Mouse (Mus musculus) Patski (cell line): Measurements from ENCODE around the gene Ptprn2. TPM values are rescaled to one million over a fixed set of nuclear protein-coding genes. Genes with fewer than 3 reads are reported as not detected.

ENCODE experiments used
- ATAC-seq: fragments of 100-300 bp; one replicate; pipeline ENCODE4 v1.8.0; 2021
- CTCF ChIA-PET: fragments of 350-600 bp; sonication (Branson Sonifier 250); formaldehyde crosslinking; loops from one replicate; lab custom pipeline; 2022; ENCODE audit warnings: inconsistent platforms; lab: Charles Lee
- POLR2A ChIA-PET: fragments of 350-600 bp; sonication (Branson Sonifier 250); formaldehyde crosslinking; loops from one replicate; lab custom pipeline; 2022; ENCODE audit warnings: antibody characterized with exemption, inconsistent platforms; lab: Charles Lee
- DNase-seq: peaks from one replicate; pipeline ENCODE4 v3.0.0-alpha.2; 2011; ENCODE audit warnings: low read depth, low spot score
- H3K27me3 ChIP-seq: fragments of 371-371 bp; one replicate; pipeline ENCODE4 v1.5.1; 2021
- CTCF ChIP-seq: fragments of 100-300 bp; IDR thresholded peaks from one replicate; pipeline ENCODE4 v1.5.1; 2021
- in situ Hi-C: fragments of 300-500 bp; cut with MboI; formaldehyde crosslinking; loops from 3 replicates; pipeline ENCODE4 v1.11.1; 2018; ENCODE audit warnings: low pct_unique_long_range_greater_than_20kb, mixed read lengths
- polyA plus RNA-seq: library from polyadenylated mRNA; unstranded; gene quantifications from one replicate; pipeline ENCODE4 v1.2.3, GENCODE M21; 2021

Ptprn2 gene
- polyA plus RNA-seq, 1 experiment from 2014 or later, result not detected

DNA sequence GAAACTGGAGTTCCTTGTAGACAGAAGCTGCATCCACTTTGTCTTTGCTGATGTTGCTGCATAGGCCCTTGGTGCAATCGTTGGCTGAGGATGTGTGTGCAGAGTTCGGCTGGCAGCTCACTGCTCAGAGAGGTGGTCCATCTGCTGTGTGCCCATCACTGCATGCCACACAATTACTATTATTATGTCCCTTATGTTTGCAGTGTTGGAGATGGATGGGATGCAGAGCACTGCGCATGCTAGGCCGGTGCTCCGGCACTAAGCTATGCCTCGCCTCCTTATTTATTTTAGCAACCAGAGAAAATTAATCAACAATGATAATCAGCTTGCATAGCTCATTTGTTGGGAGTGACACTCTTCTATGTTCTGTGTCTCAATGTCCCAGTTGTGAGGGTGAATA is 225.6 kb downstream of the Ptprn2 start:
- POLR2A ChIA-PET, result no interaction called here
- in situ Hi-C loops, result no loop called here
- CTCF ChIA-PET, result no interaction called here
- no peak for DNase-seq
- no peaks in the 10 kb centered on the region for H3K27me3 ChIP-seq
- no peak for ATAC-seq
- TF ChIP-seq CTCF, result no peak

DNA sequence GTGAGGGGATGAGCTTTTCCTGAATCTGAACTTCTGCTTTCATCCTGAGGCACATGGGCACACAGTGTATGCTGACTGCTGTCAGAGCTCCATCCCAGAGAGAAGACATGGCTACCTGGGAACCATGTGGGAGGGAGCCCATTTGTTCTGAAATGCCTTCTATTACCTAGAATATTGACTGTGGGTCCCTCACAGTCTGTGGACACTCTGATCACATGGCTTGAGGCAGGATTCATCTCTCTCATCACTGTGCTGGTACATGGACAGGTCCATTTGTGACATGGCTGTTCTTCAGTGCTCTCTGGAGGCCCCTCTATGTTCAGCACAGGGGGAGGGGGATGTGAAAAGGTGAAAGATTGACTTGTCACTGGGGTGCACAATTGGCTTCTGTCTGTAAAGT is 227.6 kb downstream of the Ptprn2 start:
- TF ChIP-seq CTCF, result no peak
- ATAC-seq (no peak), DNase-seq (no peak)
- POLR2A ChIA-PET, result no interaction called here
- CTCF ChIA-PET, result no interaction called here
- in situ Hi-C loops, result no loop called here
- H3K27me3 ChIP-seq, result no peaks in the 10 kb centered on the region

DNA sequence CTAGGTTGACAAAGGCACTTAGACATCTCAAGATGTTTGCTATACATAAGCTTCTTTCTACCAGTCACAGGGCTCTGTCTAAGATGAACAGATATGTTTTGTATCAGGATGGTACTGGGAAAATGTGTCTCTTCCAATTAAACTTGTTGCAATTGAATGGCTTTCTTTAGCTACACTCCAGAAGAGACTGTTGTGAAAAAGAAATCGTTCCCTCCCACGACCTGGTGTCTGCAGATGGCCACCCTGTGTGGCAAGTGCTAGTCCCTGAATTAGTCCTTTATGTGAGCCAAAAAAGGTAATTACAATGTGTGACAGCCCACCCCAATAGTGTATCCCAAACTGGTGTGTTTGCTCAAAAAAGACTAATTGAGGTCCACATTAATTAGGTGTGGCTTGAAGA is 235.5 kb downstream of the Ptprn2 start:
- in situ Hi-C loops, result no loop called here
- ChIA-PET POLR2A (no interaction called here), CTCF (no interaction called here)
- no peak for DNase-seq
- H3K27me3 ChIP-seq, result no peaks in the 10 kb centered on the region
- ATAC-seq, result no peak
- no peak for TF ChIP-seq CTCF

DNA sequence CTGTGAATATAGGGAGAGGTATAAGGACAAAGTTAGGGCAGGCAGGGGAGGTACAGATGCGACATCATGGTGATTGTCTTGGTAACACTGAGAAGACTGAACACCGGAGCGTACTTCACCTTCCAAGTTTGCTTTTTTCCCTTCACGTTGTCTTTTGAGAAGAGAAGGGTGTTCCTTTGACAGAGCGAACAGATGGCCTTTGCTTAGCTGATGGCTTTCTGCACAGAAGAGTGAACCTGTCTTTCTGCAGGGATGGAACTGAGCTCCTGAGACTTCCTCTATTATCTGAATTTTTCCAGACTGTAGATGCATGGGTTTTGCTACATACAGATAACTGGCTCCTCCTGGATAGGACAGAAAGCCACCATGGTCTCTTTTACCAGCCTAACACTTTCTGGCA is 254.6 kb downstream of the Ptprn2 start:
- POLR2A ChIA-PET, result no interaction called here
- H3K27me3 ChIP-seq, result no peaks in the 10 kb centered on the region
- CTCF ChIA-PET, result no interaction called here
- no peak for DNase-seq
- ATAC-seq, result no peak
- in situ Hi-C loops, result no loop called here
- TF ChIP-seq CTCF, result no peak

DNA sequence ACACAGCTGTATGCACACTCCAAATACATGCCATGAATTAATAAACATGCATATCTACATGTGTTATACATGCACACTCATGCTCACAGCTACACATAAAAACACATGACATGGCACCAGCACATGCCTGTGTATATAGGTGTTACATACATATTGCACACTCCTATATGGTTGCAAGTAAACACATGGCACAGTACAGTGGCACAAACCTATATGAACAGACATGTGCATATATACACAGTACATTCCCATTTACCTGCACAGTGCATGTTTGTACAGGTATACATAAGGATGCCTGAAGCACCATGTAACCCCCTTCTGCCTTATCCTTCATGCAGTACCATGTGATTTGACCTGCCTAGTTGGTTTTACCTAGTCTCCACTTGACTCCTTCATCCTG is 255.8 kb downstream of the Ptprn2 start:
- ATAC-seq (no peak), DNase-seq (no peak)
- no peaks in the 10 kb centered on the region for H3K27me3 ChIP-seq
- in situ Hi-C loops, result no loop called here
- TF ChIP-seq CTCF, result no peak
- POLR2A ChIA-PET, result no interaction called here
- CTCF ChIA-PET, result no interaction called here

DNA sequence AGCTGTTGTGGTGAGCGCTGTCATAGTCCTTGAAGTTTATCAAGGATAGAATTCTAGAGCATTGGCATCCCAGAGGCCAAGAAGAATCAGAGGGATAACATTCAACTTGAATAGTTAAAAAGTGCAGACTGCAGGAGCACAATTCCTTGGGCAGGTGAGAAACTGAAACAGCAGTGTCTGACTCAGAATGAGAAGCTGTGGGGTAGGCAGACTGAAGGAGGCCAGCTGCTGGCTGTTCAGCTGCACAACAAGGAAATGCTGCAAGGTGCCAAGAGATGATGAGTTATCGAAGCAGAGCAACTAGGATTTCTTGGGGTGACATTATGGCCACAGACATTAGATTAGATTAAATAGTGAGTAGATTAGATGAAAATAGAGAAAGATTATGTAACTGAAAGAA is 260.9 kb downstream of the Ptprn2 start:
- CTCF ChIA-PET, result no interaction called here
- DNase-seq (no peak), ATAC-seq (no peak)
- H3K27me3 ChIP-seq, result no peaks in the 10 kb centered on the region
- in situ Hi-C loops, result no loop called here
- no peak for TF ChIP-seq CTCF
- POLR2A ChIA-PET, result no interaction called here

DNA sequence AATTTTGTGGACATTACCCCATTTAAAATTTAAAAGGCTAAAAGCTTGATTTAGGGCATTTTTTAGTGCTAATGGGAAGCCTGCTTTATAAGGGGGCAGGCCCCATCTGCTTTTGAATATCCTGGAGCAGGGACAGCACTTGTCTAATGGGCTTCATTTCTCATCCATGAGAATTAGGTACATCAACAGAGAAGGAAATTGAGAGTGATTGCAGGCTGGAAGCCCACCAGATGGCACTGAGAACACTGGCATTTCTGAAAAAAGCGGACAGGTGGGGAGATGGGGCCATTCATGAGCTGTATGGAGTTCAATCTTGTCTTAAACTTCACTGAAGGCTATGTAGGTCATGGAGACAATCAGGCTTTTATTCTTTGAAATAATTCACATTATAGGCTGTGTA is 267.3 kb downstream of the Ptprn2 start:
- DNase-seq (no peak), ATAC-seq (no peak)
- TF ChIP-seq CTCF, result no peak
- ChIA-PET CTCF (no interaction called here), POLR2A (no interaction called here)
- no peaks in the 10 kb centered on the region for H3K27me3 ChIP-seq
- in situ Hi-C loops, result no loop called here

DNA sequence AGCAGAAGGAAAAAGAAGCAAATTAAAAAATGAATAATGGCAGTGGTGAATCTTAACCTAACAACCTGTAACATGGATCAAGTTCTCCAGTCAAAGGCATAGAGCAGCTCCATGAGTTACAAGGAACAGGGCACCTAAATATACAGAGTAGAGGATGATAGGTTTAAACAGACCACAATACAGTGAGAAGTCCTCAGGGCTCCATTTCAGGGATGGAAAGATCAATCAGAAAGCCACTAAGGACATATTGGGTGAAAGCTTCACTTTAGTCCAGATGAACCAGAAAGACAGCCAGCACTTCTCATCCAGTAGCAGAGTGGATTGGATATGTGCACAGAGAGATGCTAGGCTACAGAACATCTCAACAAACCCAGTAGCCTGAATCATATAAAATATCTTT is 278.4 kb downstream of the Ptprn2 start:
- ChIA-PET CTCF (no interaction called here), POLR2A (no interaction called here)
- DNase-seq (no peak), ATAC-seq (no peak)
- no peaks in the 10 kb centered on the region for H3K27me3 ChIP-seq
- in situ Hi-C loops, result no loop called here
- no peak for TF ChIP-seq CTCF

DNA sequence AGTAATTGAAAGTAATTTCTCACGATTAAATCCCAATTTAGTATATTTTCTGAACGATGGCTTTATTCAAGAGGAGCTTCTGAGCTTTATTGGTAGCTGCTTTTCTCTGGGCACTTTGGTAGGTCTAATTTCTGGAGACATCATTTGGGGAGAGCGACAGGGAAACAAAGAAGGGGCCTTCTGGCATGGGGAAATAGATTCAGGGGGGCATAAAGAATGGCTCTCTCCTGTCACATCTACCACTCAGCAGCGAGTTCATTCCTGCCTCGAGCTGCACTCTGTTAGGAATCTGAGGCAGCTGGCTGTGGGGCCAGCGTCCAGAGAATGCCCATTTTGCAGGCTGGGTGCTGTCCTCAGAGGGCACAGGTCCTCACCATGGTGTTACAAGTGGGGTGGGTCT is 285.4 kb downstream of the Ptprn2 start:
- DNase-seq (no peak), ATAC-seq (no peak)
- ChIA-PET CTCF (no interaction called here), POLR2A (no interaction called here)
- no peaks in the 10 kb centered on the region for H3K27me3 ChIP-seq
- in situ Hi-C loops, result no loop called here
- no peak for TF ChIP-seq CTCF

DNA sequence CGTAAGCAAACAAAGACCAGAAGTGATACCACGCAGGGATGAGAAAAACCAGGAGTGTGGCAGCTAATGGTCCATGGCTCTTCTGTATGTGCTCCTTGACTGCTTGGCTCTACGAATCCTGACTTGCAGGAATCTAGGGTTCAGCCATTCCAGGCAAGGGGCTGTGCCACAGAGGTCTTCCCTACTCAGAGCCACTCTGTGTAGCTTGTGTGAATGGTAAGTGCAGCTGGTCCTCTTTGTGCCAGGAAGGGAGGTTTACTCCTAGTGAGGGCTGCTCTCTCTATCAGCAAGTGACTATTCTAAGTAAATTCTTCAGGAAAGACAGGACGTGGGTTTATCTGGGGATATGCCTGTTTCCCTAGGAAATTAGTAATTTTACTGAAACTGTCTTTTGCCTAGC is 286.0 kb downstream of the Ptprn2 start:
- in situ Hi-C loops, result no loop called here
- no peak for TF ChIP-seq CTCF
- no peak for DNase-seq
- no peaks in the 10 kb centered on the region for H3K27me3 ChIP-seq
- POLR2A ChIA-PET, result no interaction called here
- CTCF ChIA-PET, result no interaction called here
- ATAC-seq, result no peak

DNA sequence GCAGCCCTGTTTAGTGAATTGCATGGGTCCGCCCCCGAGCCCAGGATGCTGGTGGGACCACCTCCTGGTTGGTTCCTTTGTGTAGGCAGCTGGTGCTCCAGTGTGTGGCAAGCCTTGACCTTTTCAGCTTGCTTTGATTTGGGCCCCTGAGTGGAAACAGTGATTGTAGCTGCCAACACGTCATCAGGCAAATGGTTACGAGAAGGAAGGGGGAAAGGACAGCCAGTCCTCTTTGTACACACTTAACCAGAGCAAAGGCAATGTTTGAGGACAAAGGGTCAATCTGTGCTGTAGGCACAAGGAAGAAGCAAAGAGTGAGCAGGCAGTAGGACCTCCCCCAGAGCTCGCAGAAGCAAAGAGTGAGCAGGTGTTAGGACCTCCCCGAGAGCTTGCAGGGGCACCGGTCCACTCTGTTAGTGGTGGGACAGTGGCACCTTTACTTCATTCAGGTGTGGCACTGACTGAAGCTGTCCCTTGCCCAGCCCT is 286.6 kb downstream of the Ptprn2 start:
- POLR2A ChIA-PET, result no interaction called here
- no peaks in the 10 kb centered on the region for H3K27me3 ChIP-seq
- no peak for TF ChIP-seq CTCF
- DNase-seq (no peak), ATAC-seq (no peak)
- in situ Hi-C loops, result no loop called here
- CTCF ChIA-PET, result no interaction called here

DNA sequence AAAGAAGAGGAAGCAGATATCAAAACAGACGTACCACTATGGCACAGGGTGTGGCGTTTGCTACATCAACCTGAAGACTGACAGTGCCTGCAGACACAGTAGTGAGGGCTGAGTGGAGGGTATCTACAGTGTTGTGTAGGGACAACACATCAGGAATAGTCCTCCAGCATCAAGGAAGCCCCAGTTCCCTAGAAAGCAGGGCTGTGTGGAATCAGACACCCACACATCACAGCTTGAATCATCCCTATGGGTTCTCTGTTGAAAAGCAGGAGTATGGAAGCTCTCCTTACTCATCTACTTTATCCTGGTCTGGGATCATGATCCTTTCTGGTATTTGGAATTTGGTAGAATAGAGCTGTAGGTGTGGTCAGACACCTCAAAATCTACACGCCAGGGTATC is 287.8 kb downstream of the Ptprn2 start:
- in situ Hi-C loops, result no loop called here
- ChIA-PET CTCF (no interaction called here), POLR2A (no interaction called here)
- ATAC-seq, result no peak
- H3K27me3 ChIP-seq, result no peaks in the 10 kb centered on the region
- no peak for DNase-seq
- TF ChIP-seq CTCF, result no peak

DNA sequence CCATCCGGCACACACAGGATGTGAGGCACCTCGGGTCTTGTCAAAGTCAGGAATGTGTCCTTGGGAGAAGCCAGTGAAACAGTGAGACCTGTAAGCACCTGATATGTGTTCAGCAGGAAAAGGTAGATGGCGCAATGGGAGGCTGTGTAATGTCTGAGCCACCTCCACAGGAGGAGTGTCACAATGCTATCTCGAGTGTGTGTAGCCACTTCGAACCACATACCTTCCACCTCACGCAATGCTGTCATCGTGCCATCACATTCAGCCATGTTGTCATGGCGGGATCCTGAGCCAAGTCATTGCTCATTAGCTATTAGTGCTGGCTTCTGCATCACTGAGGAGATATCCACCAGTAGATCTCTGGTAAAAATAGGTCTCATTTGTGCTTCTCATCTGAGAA is 290.9 kb downstream of the Ptprn2 start:
- no peak for TF ChIP-seq CTCF
- ATAC-seq, result no peak
- no peaks in the 10 kb centered on the region for H3K27me3 ChIP-seq
- CTCF ChIA-PET, result no interaction called here
- in situ Hi-C loops, result no loop called here
- DNase-seq, result no peak
- POLR2A ChIA-PET, result no interaction called here
